Mouse (Mus musculus) 3134 (cell line): ENCODE results near the gene Ube2e1.
A peak's percentile ranks its signal among the peaks of the same experiment; 100 is the strongest.

Experiments
- DNase-seq: peaks from one replicate; pipeline ENCODE4 v3.0.0-alpha.2; 2011; ENCODE audit warnings: low spot score; ENCODE audit not compliant: insufficient read length; ENCODE audit errors: extremely low read depth

The Ube2e1 gene

DNA sequence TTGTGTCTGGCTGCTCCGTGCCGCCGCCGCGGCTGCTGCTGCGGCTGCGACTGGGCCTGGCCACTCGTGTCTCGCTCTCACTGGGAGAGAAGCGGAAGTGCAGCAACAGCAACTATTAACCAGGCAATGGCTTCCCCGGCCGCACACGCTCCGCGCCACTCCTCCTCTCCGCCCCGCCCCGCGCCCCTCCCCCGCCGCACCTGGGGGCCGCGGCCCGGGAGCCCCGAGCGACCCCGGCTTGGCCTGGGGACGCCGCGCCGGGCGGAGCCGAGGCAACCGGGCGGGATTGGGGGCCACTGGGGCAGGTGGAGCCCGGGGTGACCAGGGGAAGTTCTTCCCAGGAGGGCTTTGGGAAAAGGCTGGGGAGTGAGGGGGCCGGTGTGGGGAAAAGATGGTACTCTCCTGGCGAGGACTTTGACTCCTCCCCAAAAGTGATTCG lies at the start of gene Ube2e1:
Ube2e1 (minus strand) TSS at position 167 of the 439 bp plus-strand sequence.
- DNase-seq, result peak; percentile 72

DNA sequence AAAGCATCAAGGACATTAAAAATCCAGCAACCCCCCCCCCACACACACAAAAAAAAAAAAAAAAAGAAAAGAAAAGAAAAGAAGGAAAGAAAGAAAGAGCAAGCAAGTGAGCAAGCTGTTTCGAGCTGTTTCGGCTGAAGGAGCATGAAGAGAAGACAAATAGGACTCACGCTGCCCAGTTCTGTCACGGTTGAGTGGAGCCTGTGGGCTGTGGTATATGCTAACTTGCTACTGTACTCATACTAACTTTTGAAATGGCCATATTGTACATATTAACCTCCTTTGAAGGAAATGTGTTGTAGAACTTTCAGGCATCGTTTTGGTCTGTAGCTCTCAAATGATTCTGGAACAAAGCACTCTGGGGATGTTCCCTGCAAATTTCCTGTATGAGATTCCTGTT lies 48.2 kb upstream of the Ube2e1 start:
- no peak for DNase-seq

DNA sequence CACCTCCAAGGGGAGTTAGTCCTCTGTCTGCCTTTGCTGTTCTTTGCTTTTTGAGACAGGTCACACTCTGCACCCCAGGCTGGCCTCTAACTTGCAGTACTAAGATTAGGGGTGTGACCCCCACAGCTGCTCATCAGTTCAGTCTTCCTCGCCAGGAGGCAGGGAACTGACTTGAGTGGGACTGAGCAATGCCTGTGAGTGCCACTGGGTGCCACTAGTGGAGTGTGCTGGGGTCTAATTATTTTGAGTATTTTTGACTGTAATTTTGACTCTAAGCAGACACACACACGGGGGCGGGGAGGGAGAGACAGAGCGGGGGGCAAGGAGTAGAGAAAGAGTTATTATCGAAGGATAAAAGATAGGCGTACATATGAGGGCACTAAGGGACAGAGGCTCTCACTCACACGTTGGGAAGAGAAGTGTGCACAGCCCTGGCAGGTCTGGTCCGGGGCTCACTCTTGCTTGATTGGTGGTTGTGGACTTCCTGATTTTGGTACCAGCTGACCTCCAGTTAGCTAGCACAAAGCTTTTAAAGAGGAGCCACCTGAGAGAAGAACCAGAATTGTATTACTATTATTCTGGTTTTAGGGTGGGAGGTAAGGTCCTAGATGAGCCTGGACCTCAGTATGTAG lies 46.4 kb upstream of the Ube2e1 start:
- peak; percentile 5 for DNase-seq

DNA sequence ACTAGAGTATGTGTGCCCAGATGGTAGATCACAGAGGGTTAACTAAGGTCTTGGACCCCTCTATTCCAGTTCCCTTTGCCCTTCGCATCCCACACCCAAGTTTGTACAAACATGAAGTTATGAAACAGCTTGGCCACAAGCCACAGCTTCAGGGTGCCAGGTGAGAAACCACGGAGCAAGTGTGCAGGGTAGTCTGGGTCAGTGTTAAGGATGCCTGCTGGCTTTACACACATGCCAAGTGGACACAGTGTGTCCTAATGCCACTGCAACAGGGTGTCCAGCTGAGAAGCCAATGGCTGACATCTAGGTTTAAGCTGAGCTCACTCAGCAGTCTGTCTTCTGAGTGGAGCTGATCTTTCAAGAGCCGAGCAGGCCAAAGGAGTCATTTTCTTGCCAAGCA lies 44.5 kb upstream of the Ube2e1 start:
- DNase-seq, result no peak

DNA sequence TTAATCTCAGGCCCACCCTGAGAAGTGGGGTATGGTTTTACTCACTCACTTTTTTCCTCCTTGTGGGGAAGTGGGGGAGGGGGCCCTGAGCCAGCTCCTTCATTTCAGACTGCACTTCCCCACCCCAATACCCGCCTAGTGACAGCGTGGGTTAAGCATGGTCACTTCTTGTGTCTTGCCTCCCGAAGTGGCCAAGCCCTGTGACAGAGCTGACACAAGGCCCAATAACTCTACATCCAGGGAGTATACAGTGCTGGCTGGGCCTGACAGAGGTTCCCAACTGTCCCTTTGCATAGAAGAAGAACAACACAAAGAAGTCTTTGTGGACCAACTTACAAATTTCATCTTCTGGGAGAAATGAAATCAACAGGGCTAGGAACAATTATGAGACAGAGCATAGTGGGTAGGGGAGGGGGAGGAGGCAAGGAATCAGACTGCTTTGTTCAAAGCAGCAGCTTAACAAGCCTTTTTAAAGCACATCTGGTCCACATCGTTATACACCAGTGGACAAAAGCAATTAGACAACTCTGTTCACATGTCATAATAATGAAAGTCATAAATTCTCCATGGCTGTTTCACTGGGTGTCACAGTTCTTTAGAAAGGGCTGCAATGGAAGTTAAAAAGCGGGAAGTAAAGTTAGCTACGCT lies 42.2 kb upstream of the Ube2e1 start:
- DNase-seq, result no peak

DNA sequence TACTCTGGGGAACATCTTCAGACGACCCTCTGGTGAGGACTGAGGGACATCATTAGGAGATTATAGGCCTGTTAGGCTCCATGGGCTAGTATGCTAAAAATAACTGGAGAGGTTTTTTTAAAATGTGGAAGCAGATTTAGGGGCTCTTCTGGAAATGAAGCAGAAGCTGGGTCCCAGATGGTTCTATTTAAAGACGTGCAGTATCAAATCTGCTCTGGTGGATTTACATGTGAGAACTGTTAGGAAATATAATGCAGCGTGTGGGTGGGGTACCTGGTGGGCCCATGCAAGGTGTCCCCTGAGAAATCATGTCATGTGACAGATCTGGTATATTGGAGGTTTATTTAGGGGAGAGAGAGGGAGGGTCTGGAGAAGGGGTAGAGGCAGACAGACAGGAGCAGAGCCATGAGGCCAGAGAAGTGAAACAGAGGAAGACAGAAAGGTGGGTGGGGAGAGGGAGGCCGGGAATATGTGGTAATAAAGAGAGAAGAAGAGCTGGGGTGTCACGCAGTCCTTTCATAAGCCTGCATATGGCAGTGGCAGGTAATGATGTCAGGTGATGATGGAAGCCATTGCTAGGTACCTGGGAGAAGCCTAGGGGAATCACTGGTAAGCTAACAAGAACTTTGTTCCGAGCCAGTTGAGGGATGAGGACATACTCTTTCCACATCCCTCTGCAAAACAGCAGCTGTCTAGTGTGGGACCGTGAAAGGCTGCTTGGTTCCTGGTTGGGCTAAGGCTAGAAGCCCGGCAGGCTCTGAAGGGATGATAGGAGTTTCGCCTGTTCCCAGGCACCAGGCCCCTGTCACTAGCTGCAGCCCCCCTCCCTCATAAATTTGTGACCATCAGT lies 41.3 kb upstream of the Ube2e1 start:
- DNase-seq, result no peak

DNA sequence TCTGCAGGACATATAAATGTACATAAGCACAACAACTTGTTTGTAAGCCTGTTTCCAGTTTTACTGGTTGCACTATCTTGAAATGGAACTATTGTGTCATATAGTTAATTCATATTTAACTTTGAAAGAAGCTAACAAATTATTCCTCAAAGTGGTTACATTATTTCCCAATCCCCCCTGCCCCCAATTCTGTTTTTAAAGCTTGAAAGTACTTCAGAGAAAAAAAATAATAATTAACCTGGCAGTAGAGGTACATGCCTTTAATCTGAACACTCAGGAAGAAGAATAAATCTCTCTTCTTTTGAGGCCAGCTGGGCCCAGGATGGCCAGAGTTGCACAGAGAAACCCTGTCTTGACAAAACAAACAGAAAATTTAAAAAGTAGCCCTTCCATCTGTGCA lies 37.4 kb upstream of the Ube2e1 start:
- DNase-seq, result no peak

DNA sequence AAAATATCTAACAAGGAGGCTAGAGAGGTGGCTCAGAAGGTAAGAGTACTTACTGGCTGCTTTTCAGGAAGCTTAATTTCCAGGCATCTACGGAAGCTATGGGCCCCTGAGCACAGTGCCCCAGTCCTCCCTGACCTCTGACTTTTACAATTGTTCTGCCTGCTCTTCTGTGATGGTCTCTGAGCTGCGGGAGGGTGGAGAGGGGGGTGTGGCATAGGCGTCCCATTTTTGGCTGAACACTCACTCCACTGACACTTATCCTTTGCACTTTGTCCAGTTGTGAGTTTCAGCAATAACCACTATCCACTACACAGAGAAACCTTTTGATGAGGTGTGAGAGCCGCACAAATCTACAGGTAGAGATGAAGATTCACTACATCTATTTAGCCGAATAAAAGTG lies 35.4 kb upstream of the Ube2e1 start:
- no peak for DNase-seq

DNA sequence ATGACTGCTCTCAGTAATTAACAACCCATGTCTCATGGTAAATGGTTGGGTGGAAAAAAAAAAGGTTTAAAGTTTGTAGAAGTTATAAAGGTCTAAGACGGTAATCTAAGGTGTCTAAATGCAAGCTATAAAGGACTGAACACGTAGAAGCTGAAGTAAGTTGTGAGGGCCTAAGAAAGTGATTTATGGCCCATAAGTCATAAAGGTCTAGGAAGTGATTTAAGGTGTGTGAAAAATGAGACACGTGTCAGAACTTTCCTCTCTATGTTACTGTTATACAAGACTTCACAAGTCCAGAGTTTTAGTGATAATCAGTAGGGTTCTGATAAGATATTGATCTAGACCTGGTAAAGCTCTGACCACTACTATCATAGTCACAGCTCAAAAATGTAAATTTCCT lies 32.7 kb upstream of the Ube2e1 start:
- no peak for DNase-seq

DNA sequence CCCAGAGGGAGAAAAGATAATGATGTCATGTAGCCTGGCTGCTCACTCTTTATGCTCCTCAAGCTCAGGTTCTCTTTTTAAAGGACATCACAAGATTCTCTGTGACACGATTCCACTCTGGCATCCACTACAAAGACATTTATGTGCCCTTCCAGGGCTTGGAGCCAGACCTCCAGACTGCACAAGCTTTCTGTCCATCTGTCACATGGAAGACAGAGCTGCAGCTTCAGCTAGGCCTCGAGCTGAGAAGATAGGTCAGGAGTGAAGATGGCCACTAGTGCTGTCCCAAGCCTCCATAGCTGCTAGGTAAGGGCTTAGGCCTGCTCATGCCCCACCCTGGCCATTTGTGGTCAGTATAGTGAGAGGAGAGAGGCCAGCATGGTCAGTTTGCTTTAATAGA lies 24.8 kb upstream of the Ube2e1 start:
- DNase-seq, result no peak

DNA sequence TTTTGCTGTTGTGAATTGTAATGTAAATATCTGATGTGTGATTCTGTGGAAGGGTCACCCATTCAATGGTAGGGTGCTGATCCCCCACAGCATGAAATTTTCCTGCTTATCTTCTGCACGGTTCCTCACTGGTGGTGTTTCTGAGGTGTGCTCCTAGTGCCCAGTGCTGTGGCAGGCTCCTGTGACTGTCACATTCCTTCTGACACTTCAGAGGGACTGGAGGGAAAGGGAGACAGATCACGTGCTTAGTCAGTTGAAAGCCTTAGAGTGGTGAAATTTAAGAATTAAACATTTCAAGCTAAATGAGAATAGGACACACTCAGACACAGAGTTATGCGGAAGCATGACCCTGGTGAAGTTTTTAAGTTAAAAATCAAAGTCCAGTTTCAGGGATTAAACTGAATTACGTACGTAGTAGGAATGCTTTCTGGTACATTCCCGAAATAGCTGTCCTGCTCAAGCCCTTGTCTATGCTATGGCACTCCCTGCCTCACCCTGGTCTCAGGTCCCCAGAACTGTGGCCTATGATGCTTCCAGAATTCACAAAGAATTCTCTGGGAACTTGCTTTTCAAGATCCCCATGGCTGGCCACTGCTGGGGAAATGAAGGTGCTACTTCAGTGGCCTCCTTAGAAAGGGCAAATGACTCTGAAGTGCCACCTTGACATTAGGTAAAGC lies 24.0 kb upstream of the Ube2e1 start:
- DNase-seq, result no peak

DNA sequence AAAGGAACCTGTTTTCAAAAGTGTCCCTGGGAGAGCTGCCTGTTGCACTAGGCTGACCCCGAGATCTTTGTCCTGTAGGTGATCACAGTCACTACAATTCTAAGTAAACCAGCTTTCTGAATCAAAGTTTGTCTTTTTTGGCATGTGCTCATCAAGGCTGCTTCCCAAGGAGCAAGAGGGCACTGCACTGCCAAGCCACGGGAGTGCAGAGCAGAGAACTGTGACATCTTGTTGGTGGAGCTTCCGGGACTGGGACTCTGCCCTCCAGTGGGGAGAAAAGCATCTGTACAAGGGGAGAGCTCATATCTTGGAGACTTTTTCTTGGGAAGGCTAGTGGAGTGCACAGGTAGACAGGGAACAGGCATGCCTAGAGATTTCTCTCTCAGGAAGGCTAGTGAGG lies 21.9 kb upstream of the Ube2e1 start:
- no peak for DNase-seq

DNA sequence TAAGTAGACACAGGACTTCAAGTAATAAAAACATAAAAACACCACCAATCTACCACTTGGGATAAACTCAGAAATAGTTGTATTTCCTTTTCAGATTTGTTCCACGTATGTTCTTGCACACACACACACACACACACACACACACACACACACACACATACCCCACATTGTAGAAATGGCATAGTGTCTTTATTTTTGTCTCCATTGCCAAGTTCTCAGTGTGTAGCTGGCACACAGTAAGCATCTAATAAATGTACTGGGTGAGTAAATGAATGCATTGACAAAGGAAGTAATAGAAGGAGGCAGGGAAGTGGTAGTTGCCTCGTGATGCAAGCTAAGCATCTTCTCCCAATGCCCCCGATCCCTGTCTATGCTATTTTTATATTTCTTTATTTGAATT lies 21.3 kb upstream of the Ube2e1 start:
- no peak for DNase-seq

DNA sequence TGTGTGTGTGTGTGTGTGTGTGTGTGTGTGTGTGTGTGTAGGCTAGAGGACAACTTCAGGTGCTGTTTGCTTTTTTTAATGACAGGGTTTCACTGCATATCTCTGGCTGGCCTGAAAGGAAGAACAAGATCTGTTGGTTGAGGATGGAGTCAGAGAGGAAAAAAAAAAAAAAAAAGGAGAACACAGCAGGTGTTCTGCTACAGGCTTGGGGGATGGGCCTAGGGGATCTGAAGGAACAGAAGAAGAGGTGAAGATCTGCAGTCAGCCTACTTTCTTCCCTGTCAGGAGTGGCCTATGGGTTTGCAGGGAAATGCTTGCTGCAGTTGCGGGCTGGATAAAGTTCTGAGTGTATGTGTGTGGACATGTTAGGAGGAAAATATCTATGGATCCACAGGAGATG lies 19.0 kb upstream of the Ube2e1 start:
- DNase-seq, result no peak

DNA sequence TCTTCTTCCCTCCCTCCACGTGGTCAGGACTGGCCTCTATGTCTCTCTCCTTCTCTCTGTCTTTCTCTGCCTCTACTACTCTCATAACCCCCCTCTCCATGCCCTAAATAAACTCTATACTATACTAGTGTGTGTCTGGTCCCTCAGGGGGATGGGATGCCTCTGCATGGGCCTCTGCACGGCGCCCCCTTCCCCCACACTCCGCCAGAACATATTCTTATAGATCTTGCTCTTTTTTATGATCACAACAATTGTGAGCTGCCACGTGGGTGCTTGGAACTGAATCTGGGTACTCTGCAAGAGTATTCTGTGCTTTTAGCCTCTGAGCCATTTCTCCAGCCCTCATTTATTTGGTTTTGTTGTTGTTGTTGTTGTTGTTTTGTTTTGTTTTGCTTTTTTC lies 18.2 kb upstream of the Ube2e1 start:
- DNase-seq, result no peak

DNA sequence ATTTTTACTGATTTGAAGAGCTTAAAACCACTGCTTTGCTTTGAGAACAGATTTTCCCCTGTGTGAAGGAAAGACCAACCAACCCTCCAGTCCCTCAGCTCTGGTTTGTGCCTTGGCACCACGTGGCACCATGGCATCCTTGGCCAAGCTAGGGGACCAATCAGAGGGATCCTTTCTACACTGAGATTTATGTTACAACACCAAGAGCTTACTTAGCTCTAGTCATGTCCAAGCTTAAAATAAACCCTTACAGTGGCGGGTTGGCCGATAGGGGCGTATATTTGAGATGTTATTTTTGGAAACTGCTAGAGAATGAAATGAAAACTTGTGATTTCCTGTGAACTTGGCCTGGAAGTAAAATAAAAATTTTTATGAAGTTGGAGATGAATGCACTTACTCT lies 11.9 kb upstream of the Ube2e1 start:
- DNase-seq, result no peak

DNA sequence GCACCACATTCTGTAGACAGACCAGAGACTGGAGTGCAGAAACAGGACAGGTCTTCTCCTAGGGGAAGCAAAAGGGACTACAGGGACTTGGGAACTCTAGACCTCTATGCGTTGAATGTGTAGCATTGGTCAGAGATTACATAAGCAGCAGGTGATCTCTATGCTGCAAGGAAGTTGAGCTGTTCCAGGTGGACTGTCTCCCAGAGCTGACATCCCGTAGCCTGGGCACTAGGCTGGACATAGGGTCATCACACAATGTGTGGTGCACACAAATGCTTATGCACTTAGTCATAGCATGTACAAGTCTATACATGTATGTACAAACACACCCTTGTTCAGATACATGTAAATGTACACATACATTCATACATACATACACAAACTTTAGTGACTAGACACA lies 11.1 kb upstream of the Ube2e1 start:
- DNase-seq, result no peak

DNA sequence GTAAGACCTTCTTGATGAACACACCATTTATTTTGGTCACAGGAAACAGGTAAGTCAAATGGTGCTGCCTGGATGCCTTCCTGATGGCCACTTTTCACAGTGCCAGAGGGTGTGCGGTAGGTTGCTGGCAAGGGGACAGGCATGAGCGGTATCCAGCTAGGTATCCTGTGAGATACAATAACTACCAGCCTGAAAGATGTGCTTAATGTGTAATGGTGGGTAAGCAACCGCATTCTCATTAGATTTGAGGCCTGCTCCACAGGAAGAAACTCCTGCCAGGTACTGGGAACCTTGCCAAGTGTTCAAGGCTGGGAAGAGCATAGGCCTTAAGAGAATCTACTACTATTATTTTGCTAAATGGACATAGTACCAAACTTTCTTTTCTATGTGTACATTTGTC lies 9.4 kb upstream of the Ube2e1 start:
- DNase-seq, result no peak

DNA sequence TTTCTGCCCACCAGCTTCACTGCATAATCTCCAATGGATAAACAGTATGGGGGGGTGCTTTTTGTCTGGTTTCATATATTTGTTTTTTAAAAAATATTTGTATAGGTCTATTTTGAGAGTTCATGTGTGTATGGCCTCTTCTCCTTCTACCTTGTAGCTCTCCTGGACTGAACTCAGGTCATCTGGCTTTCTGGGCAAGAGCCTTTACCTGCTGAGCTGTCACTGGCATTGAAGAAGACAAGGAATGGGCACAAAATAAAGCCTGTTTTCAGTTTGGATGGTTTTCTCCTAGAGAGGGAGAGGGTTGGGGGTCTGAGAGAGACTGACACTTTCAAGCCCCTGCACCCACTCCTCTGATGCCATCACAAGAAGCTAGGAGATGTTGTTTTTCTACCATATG lies 4.4 kb upstream of the Ube2e1 start:
- DNase-seq, result no peak

DNA sequence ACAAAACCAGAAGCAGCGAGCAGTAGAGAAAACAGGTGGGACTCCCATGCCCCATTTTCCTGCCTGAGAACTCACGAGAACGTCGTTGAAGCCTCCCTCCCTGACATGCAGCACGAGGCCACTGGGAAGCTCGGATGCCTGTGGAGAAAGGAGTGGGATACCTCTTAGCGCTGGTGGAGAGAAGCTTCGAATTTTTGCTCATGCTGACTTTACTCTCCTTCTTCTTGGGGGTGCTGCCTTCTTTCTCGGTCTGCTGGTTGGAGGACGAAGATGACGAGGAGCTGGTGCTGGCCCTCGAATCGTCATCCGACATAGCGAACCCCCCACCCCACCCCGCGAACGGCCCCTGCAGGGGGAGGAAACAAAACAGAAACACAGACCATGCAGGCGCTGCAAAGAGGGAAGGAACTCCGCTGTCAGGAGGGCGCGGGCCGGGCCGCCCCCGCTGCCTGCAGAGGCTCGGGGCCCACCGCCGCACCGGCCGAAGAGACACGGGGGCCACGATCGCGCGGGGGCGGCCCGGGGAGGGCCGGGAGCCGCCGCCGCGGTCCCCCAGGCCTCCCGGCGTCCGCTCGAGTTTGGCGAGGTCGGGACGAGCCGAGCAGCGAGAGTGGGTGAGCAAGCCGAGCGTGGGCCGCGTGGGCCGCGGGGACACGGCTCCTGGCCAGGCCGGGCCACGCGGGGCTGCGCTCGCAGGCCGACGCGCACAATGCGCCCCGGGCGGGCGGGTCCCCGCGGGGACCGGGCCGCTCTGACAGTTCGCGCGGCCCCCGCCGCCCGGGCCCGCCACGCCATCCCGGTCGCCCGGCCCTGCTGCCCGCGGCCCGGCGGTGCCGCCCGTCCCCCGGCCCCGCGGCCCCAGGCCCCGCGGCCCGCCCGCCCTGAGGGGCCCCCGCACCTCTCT lies 618 bp downstream of the Ube2e1 start:
- DNase-seq, result peak; percentile 53
